Mouse (Mus musculus) stomach, embryonic 14.5 days (tissue): ENCODE measurements around the gene Sh3pxd2a. TPM values are rescaled to one million over a fixed set of nuclear protein-coding genes. Genes with fewer than 3 reads are reported as not detected.

Experiments
- ATAC-seq: fragments of 200-750 bp; cut with Nextera tagmentation; 2 replicates; pipeline ENCODE4 v1.8.0; 2017; ENCODE audit warnings: low read depth, moderate TSS enrichment; ENCODE audit not compliant: insufficient number of reproducible peaks, insufficient read depth, low FRiP score
- H3K27ac ChIP-seq: fragments of 300-500 bp; sonication (generic); 2 replicates; pipeline ENCODE4 v1.5.1; 2014; ENCODE audit warnings: mild to moderate bottlenecking, low read length, moderate library complexity, mixed read lengths
- H3K27me3 ChIP-seq: fragments of 300-500 bp; sonication (generic); 2 replicates; pipeline ENCODE4 v1.6.1; 2014; ENCODE audit warnings: low read length, control low read depth, mixed read lengths; ENCODE audit not compliant: control insufficient read depth, insufficient read depth
- H3K36me3 ChIP-seq: fragments of 300-500 bp; sonication (generic); 2 replicates; pipeline ENCODE4 v1.6.1; 2014; ENCODE audit warnings: mild to moderate bottlenecking, control low read depth, low read length, moderate library complexity, mixed read lengths; ENCODE audit not compliant: control insufficient read depth, insufficient read depth
- H3K4me1 ChIP-seq: fragments of 300-500 bp; sonication (generic); 2 replicates; pipeline ENCODE4 v1.6.1; 2014; ENCODE audit warnings: low read length, control low read depth, mixed read lengths; ENCODE audit not compliant: control insufficient read depth, insufficient read depth
- H3K4me2 ChIP-seq: fragments of 300-500 bp; sonication (generic); replicated peaks from 2 replicates; pipeline ENCODE4 v1.6.1; 2014; ENCODE audit warnings: low read depth, low read length, control low read depth
- H3K4me3 ChIP-seq: fragments of 300-500 bp; sonication (generic); 2 replicates; pipeline ENCODE4 v1.5.1; 2014; ENCODE audit warnings: low read depth, low read length, control low read depth
- H3K9ac ChIP-seq: fragments of 300-500 bp; sonication (generic); replicated peaks from 2 replicates; pipeline ENCODE4 v1.6.1; 2014; ENCODE audit warnings: low read depth, mild to moderate bottlenecking, control low read depth, low read length, moderate library complexity, mixed read lengths
- H3K9me3 ChIP-seq: fragments of 300-500 bp; sonication (generic); 2 replicates; pipeline ENCODE4 v1.6.1; 2016; ENCODE audit warnings: low read depth, low read length, control low read depth; ENCODE audit not compliant: control insufficient read depth
- WGBS: fragments of 180-500 bp; shearing (Covaris S2); extraction: QIAGEN DNeasy Blood & Tissue Kit; methylation state at CpG from one replicate; pipeline ENCODE4 v1.1.7; 2014; 5-methylcytosine and 5-hydroxymethylcytosine counted together
- polyA plus RNA-seq: library from polyadenylated mRNA; unstranded; fragments of >200 nt; fragmentation: Nextera tagmentation; extraction: Ambion mirVana; gene quantifications from 2 replicates; pipeline ENCODE4 v1.2.1, GENCODE M21; 2014

Gene Sh3pxd2a
- polyA plus RNA-seq, 1 experiment from 2014 or later: 13.7 TPM

- Histone ChIP-seq H3K36me3 (no peaks in the 10 kb centered on the region), H3K4me2 (no peak overlapping the region), H3K4me1 (peaks cover 45% of the 10 kb centered on the region), H3K9me3 (no peaks in the 10 kb centered on the region), H3K27me3 (no peaks in the 10 kb centered on the region), H3K4me3 (no peak overlapping the region), H3K9ac (no peak overlapping the region), H3K27ac (peak overlapping the region; percentile 61; the same call in 1 of the 2 replicates)
- no peak for ATAC-seq
- WGBS: 16% methylated on average over 11 of the region's 11 CpGs
Observed at GRCm38 (mm10) chr19:47327896-47328882, 136.0 kb downstream of the Sh3pxd2a start.

- Histone ChIP-seq H3K4me1 (peaks cover 43% of the 10 kb centered on the region), H3K4me3 (no peak overlapping the region), H3K27ac (no peak overlapping the region), H3K36me3 (no peaks in the 10 kb centered on the region), H3K4me2 (no peak overlapping the region), H3K9me3 (no peaks in the 10 kb centered on the region), H3K9ac (no peak overlapping the region), H3K27me3 (no peaks in the 10 kb centered on the region)
- no peak for ATAC-seq
- 46% methylated on average over 5 of the region's 5 CpGs for WGBS
Observed at GRCm38 (mm10) chr19:47325881-47326280, 138.3 kb downstream of the Sh3pxd2a start.

GRCm38 (mm10) chr19:47323096-47323849, 140.9 kb downstream of the Sh3pxd2a start:
- 64% methylated on average over 11 of the region's 11 CpGs for WGBS
- no peak overlapping the region for H3K4me3 ChIP-seq
- H3K27me3 ChIP-seq: no peaks in the 10 kb centered on the region
- H3K4me2 ChIP-seq: no peak overlapping the region
- no peaks in the 10 kb centered on the region for H3K9me3 ChIP-seq
- no peak overlapping the region for H3K9ac ChIP-seq
- no peak for ATAC-seq
- peaks cover 39% of the 10 kb centered on the region for H3K4me1 ChIP-seq
- H3K27ac ChIP-seq: 0 out of 2 replicates have a peak overlapping the region, but pooled peaks have one; percentile 13
- no peaks in the 10 kb centered on the region for H3K36me3 ChIP-seq

- Histone ChIP-seq H3K36me3 (no peaks in the 10 kb centered on the region), H3K4me3 (no peak overlapping the region), H3K9ac (no peak overlapping the region), H3K4me2 (0 out of 2 replicates have a peak overlapping the region, but pooled peaks have one; percentile 15), H3K9me3 (no peaks in the 10 kb centered on the region), H3K27ac (peak overlapping the region; percentile 48; the same call in 1 of the 2 replicates), H3K27me3 (no peaks in the 10 kb centered on the region), H3K4me1 (peaks cover 53% of the 10 kb centered on the region)
- ATAC-seq: peak; percentile 5; the same call in 1 of the 2 replicates
- 24% methylated on average over 8 of the region's 8 CpGs for WGBS
Observed at GRCm38 (mm10) chr19:47320331-47320668, 143.9 kb downstream of the Sh3pxd2a start.

GRCm38 (mm10) chr19:47319521-47320330, 144.5 kb downstream of the Sh3pxd2a start:
- Histone ChIP-seq H3K36me3 (no peaks in the 10 kb centered on the region), H3K27ac (peak overlapping the region; percentile 48; the same call in 1 of the 2 replicates), H3K4me2 (0 out of 2 replicates have a peak overlapping the region, but pooled peaks have one; percentile 15), H3K9ac (no peak overlapping the region), H3K4me3 (no peak overlapping the region), H3K27me3 (no peaks in the 10 kb centered on the region), H3K4me1 (peaks cover 58% of the 10 kb centered on the region), H3K9me3 (no peaks in the 10 kb centered on the region)
- 72% methylated on average over 10 of the region's 10 CpGs for WGBS
- ATAC-seq: no peak

- H3K9ac ChIP-seq: no peak overlapping the region
- H3K4me1 ChIP-seq: peaks cover 61% of the 10 kb centered on the region
Observed at GRCm38 (mm10) chr19:47319061-47319460, 145.1 kb downstream of the Sh3pxd2a start.

GRCm38 (mm10) chr19:47317063-47317938, 146.9 kb downstream of the Sh3pxd2a start:
- ATAC-seq: peak; percentile 24; the same call in 1 of the 2 replicates
- Histone ChIP-seq H3K4me1 (peaks cover 72% of the 10 kb centered on the region), H3K27me3 (no peaks in the 10 kb centered on the region), H3K4me3 (no peak overlapping the region), H3K4me2 (no peak overlapping the region), H3K9ac (no peak overlapping the region), H3K27ac (peak overlapping the region; percentile 56; the same call in 1 of the 2 replicates), H3K36me3 (no peaks in the 10 kb centered on the region; the same call in 1 of the 2 replicates), H3K9me3 (no peaks in the 10 kb centered on the region)
- 67% methylated on average over 15 of the region's 15 CpGs for WGBS

More at GRCm38 (mm10) chr19:47319061-47319460, 145.1 kb downstream of the Sh3pxd2a start:
- H3K27me3 ChIP-seq: no peaks in the 10 kb centered on the region
- no peak overlapping the region for H3K27ac ChIP-seq
- 92% methylated on average over 8 of the region's 8 CpGs for WGBS
- no peaks in the 10 kb centered on the region for H3K36me3 ChIP-seq
- H3K9me3 ChIP-seq: no peaks in the 10 kb centered on the region
- no peak for ATAC-seq
- no peak overlapping the region for H3K4me2 ChIP-seq
- no peak overlapping the region for H3K4me3 ChIP-seq
